Mouse (Mus musculus): ENCODE measurements around the gene Bmper. TPM values are rescaled to one million over a fixed set of nuclear protein-coding genes. Genes with fewer than 3 reads are reported as not detected.
A peak's percentile ranks its signal among the peaks of the same experiment; 100 is the strongest.

Gene Bmper
- polyA plus RNA-seq, 1 experiment from 2014 or later, result 13.4 TPM

DNA sequence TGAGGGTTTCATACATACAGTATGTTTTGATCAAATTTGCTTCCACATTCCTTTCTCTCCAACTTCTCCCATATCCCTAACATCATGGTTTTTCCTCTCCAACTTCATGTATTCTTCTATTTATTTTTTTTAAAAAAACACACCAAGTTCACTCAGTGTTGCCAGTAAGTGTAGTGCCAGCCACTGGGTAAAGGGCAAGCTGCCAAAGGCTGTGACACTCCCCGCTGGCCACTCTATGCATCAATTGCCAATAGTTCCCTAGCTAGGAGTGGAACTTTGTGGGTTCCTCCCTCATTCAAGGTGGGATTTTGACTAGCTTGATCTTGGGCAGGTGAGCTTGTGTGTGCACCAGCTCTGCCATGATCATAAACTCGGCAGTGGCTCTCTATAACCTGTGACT is 33.0 kb downstream of the Bmper start:
- Histone ChIP-seq H3K27ac (no peak overlapping the region), H3K27me3 (ENCODE audit: insufficient read depth, low read length) (no peaks in the 10 kb centered on the region), H3K36me3 (ENCODE audit: insufficient read depth, low read length) (no peaks in the 10 kb centered on the region), H3K4me3 (replicated peaks; ENCODE audit: low read depth, low read length) (no peak overlapping the region), H3K9me3 (replicated peaks; ENCODE audit: low read length) (no peaks in the 10 kb centered on the region), H3K4me2 (ENCODE audit: low read length) (no peak overlapping the region), H3K4me1 (replicated peaks; ENCODE audit: insufficient read depth, low read length) (0 out of 2 replicates have a peak, but pooled peaks cover 4% of the 10 kb centered on the region), H3K9ac (ENCODE audit: low read depth, low read length) (no peak overlapping the region)
- DNase-seq (ENCODE audit: low spot score) (no peak), ATAC-seq (replicated peaks; ENCODE audit: low FRiP score, low read depth) (no peak)
- whole genome bisulfite sequencing, result 87% methylated on average over 2 of the region's 2 CpGs
- no peak for TF ChIP-seq CTCF (IDR thresholded peaks at IDR 0.05; ENCODE audit: low read depth)

DNA sequence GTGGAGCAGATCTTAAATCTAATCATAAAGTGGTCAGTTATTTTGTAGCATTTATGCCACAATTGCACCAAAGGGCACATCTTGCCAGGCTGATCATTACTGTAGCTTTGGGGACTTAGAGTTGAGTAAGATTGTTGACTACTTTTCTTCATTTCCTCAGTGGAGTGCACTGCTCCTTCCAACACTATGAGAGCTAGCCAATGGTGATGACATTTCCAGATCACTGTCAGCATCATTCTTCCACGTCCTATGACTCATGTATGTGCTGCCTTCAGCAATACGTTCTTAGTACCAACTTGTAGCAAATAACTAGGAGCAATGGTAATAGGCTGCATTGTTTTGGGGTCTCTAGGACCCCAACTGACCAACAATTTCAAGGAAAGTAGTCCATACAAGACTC is 33.7 kb downstream of the Bmper start:
- no peaks in the 10 kb centered on the region for H3K27me3 ChIP-seq (ENCODE audit: insufficient read depth, low read length)
- TF ChIP-seq CTCF (IDR thresholded peaks at IDR 0.05; ENCODE audit: low read depth), result no peak
- no peak overlapping the region for H3K27ac ChIP-seq
- H3K9me3 ChIP-seq (replicated peaks; ENCODE audit: low read length), result no peaks in the 10 kb centered on the region
- no peak overlapping the region for H3K4me2 ChIP-seq (ENCODE audit: low read length)
- H3K9ac ChIP-seq (ENCODE audit: low read depth, low read length), result no peak overlapping the region
- 0 out of 2 replicates have a peak, but pooled peaks cover 4% of the 10 kb centered on the region for H3K4me1 ChIP-seq (replicated peaks; ENCODE audit: insufficient read depth, low read length)
- no peaks in the 10 kb centered on the region for H3K36me3 ChIP-seq (ENCODE audit: insufficient read depth, low read length)
- H3K4me3 ChIP-seq (replicated peaks; ENCODE audit: low read depth, low read length), result no peak overlapping the region
- WGBS, result 89% methylated on average over 2 of the region's 2 CpGs
- no peak for DNase-seq (ENCODE audit: low spot score)
- no peak for ATAC-seq (replicated peaks; ENCODE audit: low FRiP score, low read depth)

DNA sequence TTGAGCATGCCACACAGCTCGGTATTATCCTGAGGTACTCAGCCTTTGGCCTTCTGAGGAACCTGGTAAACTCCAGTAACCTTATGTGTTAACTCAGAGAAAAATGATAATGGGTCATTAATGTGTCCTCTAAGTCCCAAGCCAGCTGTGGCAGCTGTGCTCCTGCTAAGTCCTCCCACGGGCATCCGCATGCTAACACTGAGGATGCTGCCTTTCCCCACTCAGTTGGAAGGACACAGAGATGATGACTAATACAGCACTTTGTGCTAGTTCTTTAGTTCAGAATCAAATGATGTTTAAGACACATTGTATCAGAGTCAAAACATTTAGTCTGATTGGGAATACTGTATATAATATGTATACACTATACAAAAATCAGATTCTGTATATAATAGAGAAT is 39.0 kb downstream of the Bmper start:
- ATAC-seq (replicated peaks; ENCODE audit: low FRiP score, low read depth), result no peak

DNA sequence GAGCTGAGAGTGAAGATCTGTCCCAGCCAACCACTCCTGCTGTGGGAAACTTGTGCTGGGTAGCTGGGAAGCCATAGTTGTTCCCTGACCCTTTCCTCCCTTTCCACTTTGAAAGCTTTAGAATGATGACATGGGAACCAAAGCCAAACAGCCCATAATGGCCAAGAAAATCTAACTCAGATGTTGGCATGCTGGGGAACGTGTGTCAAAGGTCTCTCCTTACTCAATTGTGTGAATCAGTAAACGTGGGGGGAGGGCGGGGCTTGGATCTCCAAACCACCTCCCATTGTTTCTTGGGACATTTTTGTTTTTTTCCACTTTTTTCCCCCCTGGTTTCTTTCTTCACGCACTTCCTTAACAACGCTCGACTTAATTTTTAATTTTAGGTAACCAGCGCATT is 40.0 kb downstream of the Bmper start:
- H3K27ac ChIP-seq, result no peak overlapping the region
- ATAC-seq (replicated peaks; ENCODE audit: low FRiP score, low read depth), result no peak
- H3K4me2 ChIP-seq (ENCODE audit: low read length), result no peak overlapping the region
- no peak for TF ChIP-seq CTCF (IDR thresholded peaks at IDR 0.05; ENCODE audit: low read depth)
- H3K36me3 ChIP-seq (ENCODE audit: insufficient read depth, low read length), result no peaks in the 10 kb centered on the region
- DNase-seq (ENCODE audit: low spot score), result no peak
- no peaks in the 10 kb centered on the region for H3K27me3 ChIP-seq (ENCODE audit: insufficient read depth, low read length)
- no peaks in the 10 kb centered on the region for H3K9me3 ChIP-seq (replicated peaks; ENCODE audit: low read length)
- no peak overlapping the region for H3K9ac ChIP-seq (ENCODE audit: low read depth, low read length)
- no peak overlapping the region for H3K4me3 ChIP-seq (replicated peaks; ENCODE audit: low read depth, low read length)
- no peaks in the 10 kb centered on the region for H3K4me1 ChIP-seq (replicated peaks; ENCODE audit: insufficient read depth, low read length)
- 90% methylated on average over 7 of the region's 7 CpGs for WGBS

More for the DNA sequence above, 39.0 kb downstream of the Bmper start:
- no peaks in the 10 kb centered on the region for H3K27me3 ChIP-seq (ENCODE audit: insufficient read depth, low read length)
- H3K4me2 ChIP-seq (ENCODE audit: low read length), result no peak overlapping the region
- 81% methylated on average over 3 of the region's 3 CpGs for WGBS
- no peak overlapping the region for H3K9ac ChIP-seq (ENCODE audit: low read depth, low read length)
- H3K27ac ChIP-seq, result no peak overlapping the region
- H3K4me3 ChIP-seq (replicated peaks; ENCODE audit: low read depth, low read length), result no peak overlapping the region
- DNase-seq (ENCODE audit: low spot score), result no peak
- no peaks in the 10 kb centered on the region for H3K4me1 ChIP-seq (replicated peaks; ENCODE audit: insufficient read depth, low read length)
- H3K36me3 ChIP-seq (ENCODE audit: insufficient read depth, low read length), result no peaks in the 10 kb centered on the region
- H3K9me3 ChIP-seq (replicated peaks; ENCODE audit: low read length), result no peaks in the 10 kb centered on the region
- TF ChIP-seq CTCF (IDR thresholded peaks at IDR 0.05; ENCODE audit: low read depth), result no peak

DNA sequence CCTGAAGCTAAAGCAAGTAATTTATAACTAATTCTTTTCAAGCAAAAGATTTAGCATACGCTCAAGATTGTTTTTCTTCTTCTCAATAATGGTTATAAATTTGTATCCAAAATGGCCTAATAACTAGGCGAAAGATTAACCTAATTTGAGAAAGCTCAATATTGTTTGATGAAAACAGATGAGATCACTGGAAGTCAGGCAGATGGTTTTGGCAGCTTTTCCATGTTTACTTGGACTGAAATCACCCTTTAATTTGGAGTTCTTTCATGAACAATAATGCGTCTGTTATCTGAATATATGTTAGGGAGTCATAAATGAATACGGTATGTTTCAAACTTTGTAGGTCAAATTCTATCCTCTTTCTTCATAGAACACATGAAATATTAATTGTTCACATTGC is 41.6 kb downstream of the Bmper start:
- Histone ChIP-seq H3K4me2 (ENCODE audit: low read length) (no peak overlapping the region), H3K4me1 (replicated peaks; ENCODE audit: insufficient read depth, low read length) (no peaks in the 10 kb centered on the region), H3K36me3 (ENCODE audit: insufficient read depth, low read length) (no peaks in the 10 kb centered on the region), H3K9me3 (replicated peaks; ENCODE audit: low read length) (no peaks in the 10 kb centered on the region), H3K9ac (ENCODE audit: low read depth, low read length) (no peak overlapping the region), H3K27me3 (ENCODE audit: insufficient read depth, low read length) (no peaks in the 10 kb centered on the region), H3K4me3 (replicated peaks; ENCODE audit: low read depth, low read length) (no peak overlapping the region), H3K27ac (no peak overlapping the region)
- ATAC-seq (replicated peaks; ENCODE audit: low FRiP score, low read depth) (no peak), DNase-seq (ENCODE audit: low spot score) (no peak)
- WGBS, result 87% methylated on average over 4 of the region's 4 CpGs
- no peak for TF ChIP-seq CTCF (IDR thresholded peaks at IDR 0.05; ENCODE audit: low read depth)

DNA sequence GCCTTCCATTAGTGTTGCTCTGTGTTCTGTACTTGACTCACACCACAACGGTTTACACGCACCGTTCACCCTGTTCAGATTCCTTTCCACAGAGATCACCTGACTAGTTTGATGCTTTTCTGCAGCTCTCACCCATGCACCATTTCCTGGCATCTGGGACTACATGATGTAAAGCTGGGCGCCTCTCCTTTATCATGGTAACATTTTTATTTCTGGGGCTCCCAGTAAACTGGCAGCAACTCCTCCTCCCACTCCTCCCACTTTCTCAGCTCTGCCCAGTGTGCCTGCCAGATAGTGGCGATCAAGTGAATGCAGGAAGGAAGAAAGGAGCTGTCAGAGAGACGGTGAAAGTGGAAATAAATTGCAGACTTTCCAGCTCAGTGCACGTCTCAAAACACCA is 45.7 kb downstream of the Bmper start:
- Histone ChIP-seq H3K4me2 (ENCODE audit: low read length) (no peak overlapping the region), H3K27ac (no peak overlapping the region), H3K27me3 (ENCODE audit: insufficient read depth, low read length) (no peaks in the 10 kb centered on the region), H3K4me1 (replicated peaks; ENCODE audit: insufficient read depth, low read length) (no peaks in the 10 kb centered on the region), H3K36me3 (ENCODE audit: insufficient read depth, low read length) (no peaks in the 10 kb centered on the region), H3K9ac (ENCODE audit: low read depth, low read length) (no peak overlapping the region), H3K9me3 (replicated peaks; ENCODE audit: low read length) (no peaks in the 10 kb centered on the region), H3K4me3 (replicated peaks; ENCODE audit: low read depth, low read length) (no peak overlapping the region)
- ATAC-seq (replicated peaks; ENCODE audit: low FRiP score, low read depth), result no peak
- WGBS, result 28% methylated on average over 7 of the region's 7 CpGs
- no peak for TF ChIP-seq CTCF (IDR thresholded peaks at IDR 0.05; ENCODE audit: low read depth)
- DNase-seq (ENCODE audit: low spot score), result peak; percentile 65

DNA sequence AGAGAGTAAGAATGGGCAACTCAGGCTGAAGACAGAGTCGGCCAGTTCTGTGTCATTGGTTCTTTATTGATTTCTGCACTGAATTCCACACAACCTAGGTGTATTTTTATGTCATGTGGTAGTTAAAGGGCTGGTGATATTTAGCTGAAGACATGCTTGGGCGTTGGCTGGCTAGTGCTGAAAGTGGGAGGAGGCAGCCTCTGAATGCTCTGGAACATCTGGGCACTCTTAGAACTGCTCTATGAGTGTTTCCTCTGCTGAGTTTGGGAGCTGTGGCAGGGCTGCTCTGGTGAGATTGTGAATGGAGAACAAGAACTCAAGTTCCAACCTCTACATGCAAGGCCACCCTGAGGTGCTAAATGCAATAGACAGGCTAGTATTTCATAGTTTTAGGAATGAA is 46.2 kb downstream of the Bmper start:
- no peak overlapping the region for H3K27ac ChIP-seq
- no peak for ATAC-seq (replicated peaks; ENCODE audit: low FRiP score, low read depth)

More for the DNA sequence above, 46.2 kb downstream of the Bmper start:
- TF ChIP-seq CTCF (IDR thresholded peaks at IDR 0.05; ENCODE audit: low read depth), result no peak
- Histone ChIP-seq H3K4me2 (ENCODE audit: low read length) (no peak overlapping the region), H3K4me3 (replicated peaks; ENCODE audit: low read depth, low read length) (no peak overlapping the region), H3K4me1 (replicated peaks; ENCODE audit: insufficient read depth, low read length) (no peaks in the 10 kb centered on the region), H3K9ac (ENCODE audit: low read depth, low read length) (no peak overlapping the region), H3K36me3 (ENCODE audit: insufficient read depth, low read length) (no peaks in the 10 kb centered on the region), H3K9me3 (replicated peaks; ENCODE audit: low read length) (no peaks in the 10 kb centered on the region), H3K27me3 (ENCODE audit: insufficient read depth, low read length) (no peaks in the 10 kb centered on the region)
- WGBS, result 33% methylated on average over 2 of the region's 2 CpGs
- DNase-seq (ENCODE audit: low spot score), result no peak
